Mouse (Mus musculus): ENCODE data around the gene A2ml1. TPM values are rescaled to one million over a fixed set of nuclear protein-coding genes. Genes with fewer than 3 reads are reported as not detected.

Gene A2ml1
- polyA plus RNA-seq, 1 experiment, result not detected

DNA sequence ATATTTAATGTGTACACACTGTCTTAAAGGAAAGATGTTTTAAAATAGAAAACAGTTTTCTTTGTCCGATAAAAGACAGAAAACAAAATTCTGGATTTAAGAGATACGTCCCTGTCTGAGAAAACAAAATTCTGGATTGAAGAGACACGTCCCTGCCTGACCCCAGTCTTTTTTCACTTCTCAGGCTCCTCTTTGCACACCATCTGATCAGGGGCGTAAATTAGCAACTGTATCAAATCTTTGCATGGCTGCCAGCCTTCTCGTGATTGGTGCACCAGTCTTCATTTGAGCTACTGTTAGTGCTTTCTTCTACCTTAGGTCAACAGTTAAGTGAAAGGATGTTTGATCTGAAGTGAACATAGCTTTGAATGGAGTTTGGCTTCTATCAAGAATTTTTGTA lies 76.7 kb downstream of the A2ml1 start:
- TF ChIP-seq CTCF (IDR thresholded peaks at IDR 0.05; ENCODE audit: extremely low read depth, insufficient read depth, insufficient read length, insufficient replicate concordance) (no peak), POLR2A (IDR thresholded peaks at IDR 0.05; ENCODE audit: low read depth, low read length) (no peak)
- no peak for DNase-seq (ENCODE audit: low read depth in 1 of 2, low spot score in 2 of 2)
- H3K27ac ChIP-seq (ENCODE audit: insufficient read depth, low read length), result no peak overlapping the region
- no peaks in the 10 kb centered on the region for H3K27me3 ChIP-seq (ENCODE audit: control insufficient read depth, insufficient read depth, low read length)
- H3K4me3 ChIP-seq (ENCODE audit: extremely low read depth, insufficient read depth, insufficient read length), result no peak overlapping the region
- H3K36me3 ChIP-seq (ENCODE audit: control insufficient read depth, insufficient read depth, low read length), result no peaks in the 10 kb centered on the region
- 85% methylated on average over 5 of the region's 5 CpGs for WGBS
- H3K4me1 ChIP-seq (ENCODE audit: control insufficient read depth, insufficient read depth, insufficient read length), result no peaks in the 10 kb centered on the region

DNA sequence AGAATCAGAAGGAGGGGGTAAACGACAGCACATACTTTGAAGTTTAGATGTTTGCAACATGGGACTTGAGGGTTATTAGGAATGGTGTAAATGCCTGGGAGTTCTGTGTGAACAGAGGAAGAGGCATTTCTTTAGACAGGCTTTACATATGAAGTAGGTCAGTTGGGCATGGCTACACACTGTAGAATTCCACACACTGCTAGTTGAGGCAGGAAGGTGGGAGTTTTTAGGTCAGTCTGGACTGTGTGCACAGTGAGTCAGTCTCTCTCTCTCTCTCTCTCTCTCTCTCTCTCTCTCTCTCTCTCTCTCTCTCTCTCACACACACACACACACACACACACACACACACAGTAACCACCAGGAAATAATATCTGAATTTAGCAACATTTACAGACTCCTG lies 86.1 kb downstream of the A2ml1 start:
- WGBS, result 70% methylated on average over 1 of the region's 1 CpGs
- no peak for DNase-seq (ENCODE audit: low read depth in 1 of 2, low spot score in 2 of 2)

DNA sequence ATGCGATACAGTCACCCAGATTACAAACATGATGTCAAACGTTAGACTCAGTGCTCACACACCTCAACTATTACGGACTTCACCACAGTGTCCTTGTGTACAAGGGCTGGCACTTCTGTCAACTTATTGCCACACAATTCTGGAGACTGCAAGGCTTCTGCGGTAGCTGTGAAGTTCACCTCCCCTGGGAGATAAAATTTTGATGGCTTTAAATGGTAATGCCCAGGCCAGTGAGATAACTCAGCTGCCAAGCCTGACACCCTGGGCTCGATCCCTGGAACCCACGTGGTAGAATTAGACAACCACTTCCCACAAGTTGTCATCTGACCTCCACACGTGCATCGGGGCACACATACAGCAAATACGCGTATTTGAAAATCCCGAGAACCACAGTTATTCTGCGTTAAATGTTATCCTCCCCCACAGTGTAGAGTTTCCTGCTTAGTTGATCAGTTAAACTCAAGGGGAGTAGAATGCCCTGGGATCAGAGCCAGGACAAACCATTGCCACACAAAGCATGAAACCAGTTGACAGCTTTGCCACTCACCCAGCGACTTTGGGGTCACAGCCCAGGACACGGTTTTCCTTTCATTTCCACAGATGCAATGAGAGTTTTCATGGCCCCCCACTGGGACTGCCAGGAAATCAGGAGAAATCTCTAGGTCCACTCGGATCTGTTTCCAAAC lies 86.6 kb downstream of the A2ml1 start:
- Histone ChIP-seq H3K36me3 (ENCODE audit: control insufficient read depth, insufficient read depth, low read length) (no peaks in the 10 kb centered on the region), H3K27me3 (ENCODE audit: control insufficient read depth, insufficient read depth, low read length) (no peaks in the 10 kb centered on the region), H3K4me3 (ENCODE audit: extremely low read depth, insufficient read depth, insufficient read length) (no peak overlapping the region), H3K4me1 (ENCODE audit: control insufficient read depth, insufficient read depth, insufficient read length) (no peaks in the 10 kb centered on the region), H3K27ac (ENCODE audit: insufficient read depth, low read length) (no peak overlapping the region)
- TF ChIP-seq CTCF (IDR thresholded peaks at IDR 0.05; ENCODE audit: extremely low read depth, insufficient read depth, insufficient read length, insufficient replicate concordance) (no peak), POLR2A (IDR thresholded peaks at IDR 0.05; ENCODE audit: low read depth, low read length) (no peak)
- WGBS, result 71% methylated on average over 15 of the region's 15 CpGs
- no peak for DNase-seq (ENCODE audit: low read depth in 1 of 2, low spot score in 2 of 2)

More for the DNA sequence above, 86.1 kb downstream of the A2ml1 start:
- Histone ChIP-seq H3K4me3 (ENCODE audit: extremely low read depth, insufficient read depth, insufficient read length) (no peak overlapping the region), H3K4me1 (ENCODE audit: control insufficient read depth, insufficient read depth, insufficient read length) (no peaks in the 10 kb centered on the region), H3K36me3 (ENCODE audit: control insufficient read depth, insufficient read depth, low read length) (no peaks in the 10 kb centered on the region), H3K27me3 (ENCODE audit: control insufficient read depth, insufficient read depth, low read length) (no peaks in the 10 kb centered on the region), H3K27ac (ENCODE audit: insufficient read depth, low read length) (no peak overlapping the region)
- TF ChIP-seq CTCF (IDR thresholded peaks at IDR 0.05; ENCODE audit: extremely low read depth, insufficient read depth, insufficient read length, insufficient replicate concordance), result no peak
- no peak for TF ChIP-seq POLR2A (IDR thresholded peaks at IDR 0.05; ENCODE audit: low read depth, low read length)

DNA sequence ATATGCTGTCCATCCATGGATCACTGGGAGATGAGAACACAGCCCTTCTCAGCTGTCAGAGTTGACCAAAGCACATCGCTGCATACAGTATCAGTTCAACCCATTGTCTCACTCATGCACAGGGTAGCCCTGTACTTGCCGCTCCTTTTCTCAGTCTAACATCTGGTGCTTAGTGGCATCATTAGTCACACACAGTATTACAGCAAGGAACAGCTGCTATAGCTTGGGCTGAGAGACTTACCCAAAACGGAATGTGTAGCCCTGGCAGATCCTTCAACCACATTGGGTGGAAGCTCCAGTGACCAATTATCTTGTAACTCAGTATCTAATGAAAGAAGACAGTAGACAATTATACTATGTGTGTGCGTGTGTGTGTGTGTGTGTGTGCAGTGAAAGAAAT lies 89.5 kb downstream of the A2ml1 start:
- no peak for TF ChIP-seq CTCF (IDR thresholded peaks at IDR 0.05; ENCODE audit: extremely low read depth, insufficient read depth, insufficient read length, insufficient replicate concordance)
- no peak for TF ChIP-seq POLR2A (IDR thresholded peaks at IDR 0.05; ENCODE audit: low read depth, low read length)
- no peak for DNase-seq (ENCODE audit: low read depth in 1 of 2, low spot score in 2 of 2)
- no peaks in the 10 kb centered on the region for H3K36me3 ChIP-seq (ENCODE audit: control insufficient read depth, insufficient read depth, low read length)
- H3K4me3 ChIP-seq (ENCODE audit: extremely low read depth, insufficient read depth, insufficient read length), result no peak overlapping the region
- 89% methylated on average over 4 of the region's 4 CpGs for WGBS
- no peaks in the 10 kb centered on the region for H3K27me3 ChIP-seq (ENCODE audit: control insufficient read depth, insufficient read depth, low read length)
- H3K27ac ChIP-seq (ENCODE audit: insufficient read depth, low read length), result no peak overlapping the region
- H3K4me1 ChIP-seq (ENCODE audit: control insufficient read depth, insufficient read depth, insufficient read length), result no peaks in the 10 kb centered on the region

DNA sequence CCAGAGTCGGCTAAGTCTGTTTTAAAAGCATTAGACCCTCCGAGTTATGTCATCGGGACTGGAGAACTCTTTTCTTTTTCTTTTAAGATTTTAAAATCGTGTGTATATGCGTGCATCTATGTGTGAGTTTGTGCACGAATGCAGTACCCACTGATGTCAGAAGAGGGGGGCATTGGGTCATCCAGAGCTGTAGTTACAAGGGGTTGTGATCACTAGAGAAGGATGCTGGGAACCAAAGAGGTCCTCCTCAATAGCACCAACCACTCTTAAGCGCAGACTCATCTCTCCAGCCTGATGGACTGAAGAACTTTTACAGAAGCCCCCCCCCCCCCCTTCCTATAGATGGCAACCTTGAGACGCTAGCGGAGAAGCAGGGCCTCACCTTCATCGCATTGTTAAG lies 91.3 kb downstream of the A2ml1 start:
- WGBS, result 93% methylated on average over 10 of the region's 10 CpGs
- Histone ChIP-seq H3K27ac (ENCODE audit: insufficient read depth, low read length) (no peak overlapping the region), H3K36me3 (ENCODE audit: control insufficient read depth, insufficient read depth, low read length) (no peaks in the 10 kb centered on the region), H3K4me1 (ENCODE audit: control insufficient read depth, insufficient read depth, insufficient read length) (no peaks in the 10 kb centered on the region), H3K4me3 (ENCODE audit: extremely low read depth, insufficient read depth, insufficient read length) (no peak overlapping the region), H3K27me3 (ENCODE audit: control insufficient read depth, insufficient read depth, low read length) (no peaks in the 10 kb centered on the region; the same call in 1 of the 2 replicates)
- no peak for DNase-seq (ENCODE audit: low read depth in 1 of 2, low spot score in 2 of 2)
- TF ChIP-seq CTCF (IDR thresholded peaks at IDR 0.05; ENCODE audit: extremely low read depth, insufficient read depth, insufficient read length, insufficient replicate concordance) (no peak), POLR2A (IDR thresholded peaks at IDR 0.05; ENCODE audit: low read depth, low read length) (no peak)

Other genes with a start within 250 kb of the A2ml1 start
- 5.9 and 6.7 TPM in 2 replicates for gene Tulp3, start 225.8 kb downstream of the A2ml1 start, polyA plus RNA-seq (2012; rRNA removed)
- gene Rhno1, start 218.7 kb downstream of the A2ml1 start, polyA plus RNA-seq (2012; rRNA removed), result 14.9 and 16.0 TPM in 2 replicates
- gene Foxm1, start 218.6 kb downstream of the A2ml1 start, polyA plus RNA-seq (2012; rRNA removed), result 10.8 and 12.7 TPM in 2 replicates
- 0.05 TPM in 1 of 2 replicates, not detected in the other for gene Tex52, start 206.2 kb downstream of the A2ml1 start, polyA plus RNA-seq (2012; rRNA removed)
- gene Gm44596, start 206.1 kb downstream of the A2ml1 start, polyA plus RNA-seq (2012; rRNA removed), result not detected in 2 replicates
- 0.28 and 0.35 TPM in 2 replicates for gene Nrip2, start 182.3 kb downstream of the A2ml1 start, polyA plus RNA-seq (2012; rRNA removed)
- 23.0 and 32.6 TPM in 2 replicates for gene Itfg2, start 156.7 kb downstream of the A2ml1 start, polyA plus RNA-seq (2012; rRNA removed)
- 46.3 and 60.3 TPM in 2 replicates for gene Fkbp4, start 142.9 kb downstream of the A2ml1 start, polyA plus RNA-seq (2012; rRNA removed)
- 0.04 and 0.05 TPM in 2 replicates for gene Pzp, start 54.9 kb downstream of the A2ml1 start, polyA plus RNA-seq (2012; rRNA removed)
- 1.2 and 3.0 TPM in 2 replicates for gene Klrb1a, start 41.9 kb upstream of the A2ml1 start, polyA plus RNA-seq (2012; rRNA removed)
- gene Clec2h, start 80.8 kb upstream of the A2ml1 start, polyA plus RNA-seq (2012; rRNA removed), result not detected in 2 replicates
- gene Klrb1, start 141.5 kb upstream of the A2ml1 start, polyA plus RNA-seq (2012; rRNA removed), result 0.15 and 0.16 TPM in 2 replicates
- 3.0 and 8.5 TPM in 2 replicates for gene Klrb1c, start 207.6 kb upstream of the A2ml1 start, polyA plus RNA-seq (2012; rRNA removed)
- gene Gm44511, start 244.7 kb upstream of the A2ml1 start, polyA plus RNA-seq (2012; rRNA removed), result 0.23 and 0.53 TPM in 2 replicates
- gene Klrb1b, start 244.7 kb upstream of the A2ml1 start, polyA plus RNA-seq (2012; rRNA removed), result 0.62 and 1.7 TPM in 2 replicates